Mouse (Mus musculus) ES-E14 (cell line): ENCODE measurements around the gene Gm8882. TPM values are rescaled to one million over a fixed set of nuclear protein-coding genes. Genes with fewer than 3 reads are reported as not detected.
"Not testable (repeated sequence)": the region's sequence is repeated elsewhere in the genome, so short reads cannot be mapped to it uniquely, and the experiment has no call there.

ENCODE experiments used
- DNase-seq: peaks from one replicate; pipeline ENCODE4 v3.0.0-alpha.2; 2013; ENCODE audit warnings: low read depth, low spot score
- H3K27ac ChIP-seq: 2 replicates; pipeline ENCODE4 v1.5.1; 2012; ENCODE audit warnings: low read depth, mild to moderate bottlenecking, low read length, moderate library complexity, mixed read lengths; ENCODE audit not compliant: poor library complexity, insufficient read depth, severe bottlenecking
- H3K36me3 ChIP-seq: 2 replicates; pipeline ENCODE4 v1.6.1; 2012; ENCODE audit warnings: mild to moderate bottlenecking, low read length, moderate library complexity, mixed read lengths; ENCODE audit not compliant: control insufficient read depth, poor library complexity, insufficient read depth, severe bottlenecking
- H3K4me1 ChIP-seq, 2 experiments: fragments of 150-350 bp in 1 of 2; sonication (generic) in 1 of 2; 2 replicates each; pipeline ENCODE4 v1.6.1; 2012; ENCODE audit warnings: low read length in 2 of 2, mild to moderate bottlenecking in 1 of 2, mixed read lengths in 1 of 2; ENCODE audit not compliant: control insufficient read depth in 2 of 2, insufficient read depth in 2 of 2, poor library complexity in 1 of 2
- H3K4me3 ChIP-seq, 2 experiments: fragments of 150-350 bp in 1 of 2; sonication (generic) in 1 of 2; 2 replicates each; pipeline ENCODE4 v1.5.1; 2012; ENCODE audit warnings: low read length in 2 of 2, low read depth in 1 of 2, mild to moderate bottlenecking in 1 of 2, mixed read lengths in 1 of 2; ENCODE audit not compliant: insufficient read depth in 1 of 2, poor library complexity in 1 of 2, severe bottlenecking in 1 of 2
- H3K9ac ChIP-seq: 2 replicates; pipeline ENCODE4 v1.6.1; 2012; ENCODE audit warnings: low read depth, mild to moderate bottlenecking, low read length, mixed read lengths; ENCODE audit not compliant: poor library complexity, insufficient read depth, severe bottlenecking
- H3K9me3 ChIP-seq: fragments of 150-350 bp; sonication (generic); 2 replicates; pipeline ENCODE4 v1.6.1; 2012; ENCODE audit warnings: low read depth, mild to moderate bottlenecking, low read length; ENCODE audit not compliant: control insufficient read depth, insufficient read depth
- in situ Hi-C, 2 experiments: fragments of 600-800 bp; cut with MboI; formaldehyde crosslinking; loops; one replicate each; pipeline ENCODE4 v1.15.1; 2025; ENCODE audit warnings: low sequenced_read_pairs in 2 of 2, inconsistent platforms in 1 of 2; ENCODE audit not compliant: unreplicated experiment in 2 of 2
- total RNA-seq: library from RNA; depleted of rRNA; stranded (reverse); fragments of 300-350 nt; gene quantifications from 2 replicates; pipeline ENCODE4 v1.2.3, GENCODE M21; 2012; rRNA removed

The Gm8882 gene
- total RNA-seq, result not detected in 2 replicates

- H3K9me3 ChIP-seq, in situ Hi-C loops: not testable (repeated sequence)
These were observed at the start of gene Gm8882 for GRCm38 (mm10) chr6:132364034-132364433. Gene Gm8882 (minus strand): TSS chr6:132364134.

GRCm38 (mm10) chr6:132314657-132315056, 49.3 kb downstream of the Gm8882 start, which contains the start of gene Prpmp5:
Gene Prpmp5 (minus strand): TSS chr6:132314757.
- in situ Hi-C loops, H3K9ac ChIP-seq, H3K4me3 ChIP-seq, H3K36me3 ChIP-seq, H3K9me3 ChIP-seq, H3K4me1 ChIP-seq, H3K27ac ChIP-seq, DNase-seq: not testable (repeated sequence)

More at GRCm38 (mm10) chr6:132364034-132364433, at the start of gene Gm8882:
- H3K27ac ChIP-seq, H3K36me3 ChIP-seq, H3K4me1 ChIP-seq, H3K4me3 ChIP-seq, H3K9ac ChIP-seq, DNase-seq: not testable (repeated sequence)

Other genes starting within 250 kb of the Gm8882 start
- not detected in 2 replicates for gene Prb1, start 153.6 kb downstream of the Gm8882 start, total RNA-seq
- gene Prpmp5, start 49.4 kb downstream of the Gm8882 start, total RNA-seq, result not detected in 2 replicates
- not detected in 2 replicates for gene Prh1, start 205.7 kb upstream of the Gm8882 start, total RNA-seq
- gene Prp2, start 231.8 kb upstream of the Gm8882 start, total RNA-seq, result not detected in 2 replicates